Mouse (Mus musculus) heart, postnatal 36 days (tissue): ENCODE results near the gene March8. TPM values are rescaled to one million over a fixed set of nuclear protein-coding genes. Genes with fewer than 3 reads are reported as not detected.

Experiments used
- DNase-seq, 2 experiments: peaks; one replicate each; pipeline ENCODE4 v3.0.0; 2021 to 2022
- intact Hi-C: fragments of 180-260 bp; cut with DNase I; formaldehyde crosslinking; loops from one replicate; pipeline ENCODE4 v1.15.1; 2025
- total RNA-seq, 2 experiments: library from RNA; stranded (reverse); gene quantifications; 2 replicates each; pipeline ENCODE4 v1.2.3; 2021

March8 gene
- total RNA-seq, 2 experiments from 2014 or later, result 45.4 to 50.6 TPM

- intact Hi-C loops, result no loop called here
Observed at GRCm38 (mm10) chr6:116455781-116456180, 118.0 kb downstream of the March8 start.

DNA sequence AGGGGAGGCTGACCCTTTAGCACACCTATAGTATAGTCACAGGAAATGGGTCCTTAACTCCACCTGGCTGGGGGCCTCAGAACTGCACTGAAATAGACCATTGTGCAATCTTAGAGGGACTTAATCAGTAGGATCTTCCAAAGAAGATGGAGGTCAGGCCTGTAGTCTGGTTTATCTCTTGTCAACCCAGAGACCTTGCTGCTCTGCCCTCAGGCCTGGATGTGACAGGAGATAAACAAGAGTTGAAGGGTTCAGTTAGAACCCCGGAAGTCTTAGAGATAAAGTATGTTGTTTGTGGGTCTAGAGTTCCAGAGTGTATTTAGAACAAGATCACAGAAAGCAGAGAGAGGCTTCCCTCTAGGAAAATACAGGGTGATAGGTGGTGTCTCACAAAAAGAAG is 118.7 kb downstream of the March8 start:
- intact Hi-C loops, result no loop called here
- DNase-seq, result no peak

More at GRCm38 (mm10) chr6:116455781-116456180, 118.0 kb downstream of the March8 start:
- peak in 1 of 2 experiments; percentile 16 for DNase-seq

DNA sequence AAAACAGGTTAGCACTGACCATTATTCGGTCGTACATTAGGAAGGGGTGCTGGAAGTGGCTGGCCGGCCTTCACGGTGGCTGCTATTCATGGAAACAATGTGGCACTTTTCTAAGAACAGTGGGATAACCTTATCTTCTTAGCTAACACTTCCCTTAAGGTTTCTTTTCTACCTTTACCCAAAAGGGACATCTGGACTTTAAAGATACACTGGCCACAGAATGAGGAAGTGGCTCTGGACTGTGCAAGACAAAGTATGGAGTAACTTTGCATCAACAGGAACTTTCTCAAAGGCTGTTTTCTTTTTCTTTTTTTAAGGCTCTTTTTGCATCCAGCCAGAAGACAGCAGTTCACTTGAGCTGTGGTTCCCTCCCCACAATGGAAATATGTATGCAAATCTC is 120.9 kb downstream of the March8 start:
- no peak for DNase-seq
- intact Hi-C loops, result no loop called here

Other genes with a start within 250 kb of the March8 start
- 10 to 100 TPM; 32.3 to 37.7 TPM for gene Tmcc1, start 144.5 kb upstream of the March8 start, total RNA-seq
- 10 to 100 TPM; 20.0 to 26.6 TPM for gene Washc2, start 130.0 kb upstream of the March8 start, total RNA-seq
- 1 to 10 TPM; 4.2 to 5.2 TPM for gene Zfand4, start 73.8 kb upstream of the March8 start, total RNA-seq
- 10 to 100 TPM in 1 of 2 experiments, 1 to 10 TPM in 1; 8.6 to 14.9 TPM for gene Alox5, start 123.2 kb downstream of the March8 start, total RNA-seq
- gene Olfr211, start 151.1 kb downstream of the March8 start, total RNA-seq, result not detected
- under 1 TPM; 0.11 to 0.14 TPM for gene Olfr212, start 168.5 kb downstream of the March8 start, total RNA-seq
- not detected for gene Olfr213, start 200.4 kb downstream of the March8 start, total RNA-seq
- 1 to 10 TPM; 1.2 to 1.6 TPM for gene Gm5580, start 213.1 kb downstream of the March8 start, total RNA-seq
- gene Olfr214, start 216.2 kb downstream of the March8 start, total RNA-seq, result not detected
- gene Olfr215, start 246.2 kb downstream of the March8 start, total RNA-seq, result not detected